Mouse (Mus musculus): Measurements from ENCODE around the gene Bmt2. TPM values are rescaled to one million over a fixed set of nuclear protein-coding genes. Genes with fewer than 3 reads are reported as not detected.

Gene Bmt2
- polyA plus RNA-seq, 1 experiment, result 3.5 TPM

DNA sequence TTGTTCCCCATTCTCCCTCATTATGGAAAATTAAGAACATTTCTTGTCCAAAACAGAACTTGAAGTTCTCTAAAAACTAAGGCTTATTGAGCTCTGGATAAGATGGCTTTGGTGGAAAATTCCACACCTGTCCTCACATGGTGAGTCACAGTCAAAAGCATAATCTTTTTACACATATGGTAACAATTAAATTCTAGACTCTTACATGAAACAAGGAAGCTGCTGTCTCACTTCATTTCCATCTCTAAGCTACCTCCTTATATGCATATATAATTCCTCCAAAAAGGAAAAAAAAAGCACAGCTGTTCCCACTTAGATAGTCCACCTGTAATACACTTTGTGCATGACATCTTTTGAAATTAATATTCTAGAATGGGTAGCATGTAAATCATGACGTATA, 45.2 kb downstream of the Bmt2 start:
- WGBS, result 89% methylated on average over 1 of the region's 1 CpGs
- TF ChIP-seq CTCF (IDR thresholded peaks at IDR 0.05; ENCODE audit: insufficient read depth, low read length), result no peak
- no peak for TF ChIP-seq POLR2A (IDR thresholded peaks at IDR 0.05; ENCODE audit: borderline replicate concordance, extremely low read depth, low read depth, low read length)
- no peak for DNase-seq
- H3K4me3 ChIP-seq (replicated peaks; ENCODE audit: extremely low read depth, low read depth, low read length), result no peak overlapping the region
- H3K4me1 ChIP-seq (ENCODE audit: control insufficient read depth, insufficient read depth, low read length), result no peaks in the 10 kb centered on the region

DNA sequence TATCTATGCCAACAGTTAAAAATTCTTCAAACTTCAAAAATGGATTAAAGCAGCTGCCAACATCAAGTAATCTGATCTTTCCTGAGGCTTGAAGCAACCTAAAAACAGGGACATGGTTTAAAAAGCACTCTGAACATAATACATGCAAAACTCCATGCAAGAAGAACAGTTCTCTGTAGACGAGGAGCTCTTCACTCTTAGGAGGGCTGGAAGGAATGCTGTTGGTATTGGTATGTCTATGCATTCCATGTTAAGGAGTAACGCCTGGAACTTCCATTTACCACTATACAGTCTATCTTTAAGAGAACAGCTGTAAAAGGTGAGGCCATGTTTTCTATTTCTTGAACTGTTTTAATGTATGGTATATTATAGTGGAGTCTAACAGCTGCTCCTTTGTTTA, 47.2 kb downstream of the Bmt2 start:
- WGBS, result 70% methylated on average over 2 of the region's 2 CpGs
- DNase-seq, result no peak
- no peak overlapping the region for H3K4me3 ChIP-seq (replicated peaks; ENCODE audit: extremely low read depth, low read depth, low read length)
- TF ChIP-seq CTCF (IDR thresholded peaks at IDR 0.05; ENCODE audit: insufficient read depth, low read length) (no peak), POLR2A (IDR thresholded peaks at IDR 0.05; ENCODE audit: borderline replicate concordance, extremely low read depth, low read depth, low read length) (no peak)
- H3K4me1 ChIP-seq (ENCODE audit: control insufficient read depth, insufficient read depth, low read length), result no peaks in the 10 kb centered on the region

DNA sequence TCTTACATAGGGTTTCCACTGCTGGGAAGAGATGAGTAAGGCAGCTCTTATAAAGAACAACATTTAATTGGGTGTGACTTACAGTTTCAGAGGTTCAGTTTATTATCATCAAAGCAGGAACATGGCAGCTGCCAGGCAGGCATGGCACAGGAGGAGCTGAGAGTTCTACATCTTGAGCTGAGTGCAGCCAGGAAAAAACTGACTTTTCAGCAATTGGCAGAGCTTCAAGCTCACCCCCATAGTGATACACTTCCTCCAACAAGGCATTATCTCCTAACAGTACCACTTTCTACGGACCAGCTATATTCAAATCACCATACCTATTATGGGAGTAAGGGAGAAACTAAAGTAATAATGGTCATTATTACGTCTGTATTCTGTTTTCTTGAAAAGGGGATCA, 58.1 kb downstream of the Bmt2 start:
- Histone ChIP-seq H3K4me3 (replicated peaks; ENCODE audit: extremely low read depth, low read depth, low read length) (no peak overlapping the region), H3K4me1 (ENCODE audit: control insufficient read depth, insufficient read depth, low read length) (no peaks in the 10 kb centered on the region)
- WGBS, result 73% methylated on average over 2 of the region's 2 CpGs
- no peak for DNase-seq
- no peak for TF ChIP-seq POLR2A (IDR thresholded peaks at IDR 0.05; ENCODE audit: borderline replicate concordance, extremely low read depth, low read depth, low read length)
- TF ChIP-seq CTCF (IDR thresholded peaks at IDR 0.05; ENCODE audit: insufficient read depth, low read length), result no peak

DNA sequence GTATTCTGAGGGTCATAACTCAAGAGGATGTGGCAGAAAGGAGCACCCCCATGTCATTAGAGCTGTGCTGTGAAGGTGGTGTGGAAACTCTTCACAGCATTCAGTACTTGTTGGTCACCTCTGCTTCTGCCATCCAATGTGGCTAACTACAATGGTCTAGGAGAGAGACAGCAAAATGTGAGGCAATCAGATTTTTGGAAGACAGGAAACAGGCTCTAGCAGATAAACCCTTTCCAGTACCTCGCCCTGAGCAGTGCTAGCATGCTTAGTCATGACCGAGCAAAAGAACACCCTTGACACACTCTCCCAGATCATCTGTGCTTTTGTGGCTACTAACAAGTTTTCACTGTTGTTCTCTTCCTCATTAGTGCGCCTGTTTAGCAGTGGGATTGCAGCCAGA, 60.7 kb downstream of the Bmt2 start:
- no peaks in the 10 kb centered on the region for H3K4me1 ChIP-seq (ENCODE audit: control insufficient read depth, insufficient read depth, low read length)
- WGBS, result 74% methylated on average over 3 of the region's 3 CpGs
- TF ChIP-seq POLR2A (IDR thresholded peaks at IDR 0.05; ENCODE audit: borderline replicate concordance, extremely low read depth, low read depth, low read length) (no peak), CTCF (IDR thresholded peaks at IDR 0.05; ENCODE audit: insufficient read depth, low read length) (no peak)
- no peak overlapping the region for H3K4me3 ChIP-seq (replicated peaks; ENCODE audit: extremely low read depth, low read depth, low read length)
- DNase-seq, result no peak

GRCm38 (mm10) chr6:13614568-13614967, 63.2 kb downstream of the Bmt2 start:
- Histone ChIP-seq H3K4me3 (replicated peaks; ENCODE audit: extremely low read depth, low read depth, low read length) (no peak overlapping the region), H3K4me1 (ENCODE audit: control insufficient read depth, insufficient read depth, low read length) (no peaks in the 10 kb centered on the region)
- no peak for TF ChIP-seq CTCF (IDR thresholded peaks at IDR 0.05; ENCODE audit: insufficient read depth, low read length)
- DNase-seq, result no peak
- WGBS, result 79% methylated on average over 3 of the region's 3 CpGs

GRCm38 (mm10) chr6:13613671-13614070, 64.1 kb downstream of the Bmt2 start:
- no peak for DNase-seq
- H3K4me1 ChIP-seq (ENCODE audit: control insufficient read depth, insufficient read depth, low read length), result no peaks in the 10 kb centered on the region
- no peak overlapping the region for H3K4me3 ChIP-seq (replicated peaks; ENCODE audit: extremely low read depth, low read depth, low read length)
- no peak for TF ChIP-seq POLR2A (IDR thresholded peaks at IDR 0.05; ENCODE audit: borderline replicate concordance, extremely low read depth, low read depth, low read length)
- TF ChIP-seq CTCF (IDR thresholded peaks at IDR 0.05; ENCODE audit: insufficient read depth, low read length), result no peak
- 87% methylated on average over 3 of the region's 3 CpGs for WGBS

GRCm38 (mm10) chr6:13610869-13611268, 66.9 kb downstream of the Bmt2 start:
- DNase-seq, result no peak
- WGBS, result 79% methylated on average over 2 of the region's 2 CpGs
- TF ChIP-seq CTCF (IDR thresholded peaks at IDR 0.05; ENCODE audit: insufficient read depth, low read length) (no peak), POLR2A (IDR thresholded peaks at IDR 0.05; ENCODE audit: borderline replicate concordance, extremely low read depth, low read depth, low read length) (no peak)
- Histone ChIP-seq H3K4me1 (ENCODE audit: control insufficient read depth, insufficient read depth, low read length) (0 out of 2 replicates have a peak, but pooled peaks cover 3% of the 10 kb centered on the region), H3K4me3 (replicated peaks; ENCODE audit: extremely low read depth, low read depth, low read length) (no peak overlapping the region)

DNA sequence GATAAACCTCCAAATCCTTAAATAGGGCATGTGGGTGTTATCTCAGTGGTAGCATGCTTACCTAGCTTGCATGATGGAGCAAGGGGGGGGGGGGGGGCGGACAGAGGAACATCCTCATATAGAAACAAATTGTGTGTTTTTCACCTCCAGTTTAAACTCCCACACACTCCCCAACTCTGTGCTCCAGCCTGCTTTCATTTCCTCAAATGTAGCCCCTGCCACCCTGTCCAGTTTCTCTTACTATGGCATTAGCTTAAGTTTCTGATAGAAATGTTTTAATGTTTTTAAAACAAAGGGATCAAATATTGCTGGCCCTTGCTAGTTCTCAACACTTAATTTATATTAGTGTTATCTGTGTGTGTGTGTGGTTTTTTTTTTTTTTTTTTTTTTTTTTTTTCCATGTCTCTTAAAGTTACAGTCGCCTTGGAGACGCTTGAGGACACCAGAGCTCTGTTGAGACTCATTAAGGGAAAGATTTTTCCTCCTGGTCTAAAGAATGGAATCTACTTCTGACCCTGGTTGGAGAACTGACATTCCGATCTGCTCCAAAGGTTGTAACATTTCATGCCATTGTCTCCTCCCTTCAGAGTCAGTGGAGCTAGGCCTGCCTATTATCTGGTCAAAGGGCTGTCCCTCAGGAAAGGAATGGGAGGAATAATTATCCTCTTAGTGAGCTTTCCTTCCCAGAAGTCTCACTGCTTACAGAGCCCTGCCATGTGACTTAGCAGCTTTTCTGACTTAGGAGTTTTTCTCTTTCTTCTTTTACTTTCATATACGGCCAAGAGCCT, 68.2 kb downstream of the Bmt2 start:
- TF ChIP-seq POLR2A (IDR thresholded peaks at IDR 0.05; ENCODE audit: borderline replicate concordance, extremely low read depth, low read depth, low read length), result no peak
- TF ChIP-seq CTCF (IDR thresholded peaks at IDR 0.05; ENCODE audit: insufficient read depth, low read length), result no peak
- 77% methylated on average over 5 of the region's 5 CpGs for WGBS
- H3K4me1 ChIP-seq (ENCODE audit: control insufficient read depth, insufficient read depth, low read length), result 0 out of 2 replicates have a peak, but pooled peaks cover 3% of the 10 kb centered on the region
- DNase-seq, result no peak
- H3K4me3 ChIP-seq (replicated peaks; ENCODE audit: extremely low read depth, low read depth, low read length), result no peak overlapping the region

DNA sequence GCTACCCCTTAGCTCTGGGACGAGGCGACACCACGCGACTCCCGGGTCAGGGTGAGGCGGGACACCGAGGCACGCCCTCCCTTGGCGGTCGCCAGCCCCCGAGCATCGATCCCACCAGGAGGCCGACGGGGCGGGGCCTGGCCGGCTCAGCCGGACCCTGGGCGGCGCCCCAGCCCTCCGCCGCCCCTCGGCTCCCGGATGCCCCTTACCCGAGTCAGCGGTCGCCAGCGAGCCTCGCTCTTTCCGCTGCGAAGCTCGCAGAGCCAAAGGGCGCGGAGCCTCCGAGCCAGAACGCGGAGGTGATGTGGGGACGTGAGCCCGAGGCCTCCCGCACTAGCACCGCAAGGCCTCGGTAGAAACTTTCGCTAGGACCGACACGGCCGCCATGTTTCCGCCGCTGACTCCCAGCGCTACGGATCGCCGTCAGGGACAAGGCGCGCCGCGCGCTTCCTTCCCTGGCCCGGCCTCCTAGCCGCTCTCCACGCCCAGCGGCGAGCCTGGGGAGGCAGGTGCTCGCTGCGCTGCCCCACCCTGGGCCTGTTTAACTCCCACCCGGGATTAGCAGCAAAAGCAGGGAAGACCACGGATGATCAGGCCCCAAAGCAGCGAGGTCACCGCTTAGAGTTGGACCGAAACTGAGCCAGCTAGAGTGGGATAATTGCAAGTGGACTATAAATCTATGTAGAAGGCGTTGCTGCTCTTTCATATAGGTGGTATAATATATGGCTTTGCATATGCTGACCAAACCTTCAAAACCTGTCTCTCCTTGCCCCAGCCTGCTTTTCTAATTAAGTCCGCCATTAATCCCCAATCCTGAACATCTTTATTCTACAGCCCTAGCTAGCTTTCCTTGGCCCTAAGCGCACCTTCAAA, 69.9 kb downstream of the Bmt2 start, which contains the start of gene Tmem168:
Gene Tmem168, minus strand, starts transcription at position 480 of the 873 bp plus-strand sequence.
- Histone ChIP-seq H3K4me1 (ENCODE audit: control insufficient read depth, insufficient read depth, low read length) (0 out of 2 replicates have a peak, but pooled peaks cover 3% of the 10 kb centered on the region), H3K4me3 (replicated peaks; ENCODE audit: extremely low read depth, low read depth, low read length) (peak within 1 kb of the TSS; percentile 99)
- WGBS, result 2% methylated on average over 71 of the region's 71 CpGs
- peak; percentile 96 for DNase-seq
- TF ChIP-seq POLR2A (IDR thresholded peaks at IDR 0.05; ENCODE audit: borderline replicate concordance, extremely low read depth, low read depth, low read length), result peak; percentile 88
- no peak for TF ChIP-seq CTCF (IDR thresholded peaks at IDR 0.05; ENCODE audit: insufficient read depth, low read length)
